Mouse (Mus musculus) central nervous system, embryonic 11.5 days (tissue): ENCODE measurements around the gene Duox1. TPM values are rescaled to one million over a fixed set of nuclear protein-coding genes. Genes with fewer than 3 reads are reported as not detected.

Experiments
- polyA plus RNA-seq: library from polyadenylated mRNA; depleted of rRNA; stranded (reverse); fragments of >200 nt; gene quantifications from 2 replicates; pipeline ENCODE4 v1.2.3, GENCODE M21; 2012; rRNA removed

Gene Duox1
- 0.02 and 0.04 TPM in 2 replicates for polyA plus RNA-seq

DNA sequence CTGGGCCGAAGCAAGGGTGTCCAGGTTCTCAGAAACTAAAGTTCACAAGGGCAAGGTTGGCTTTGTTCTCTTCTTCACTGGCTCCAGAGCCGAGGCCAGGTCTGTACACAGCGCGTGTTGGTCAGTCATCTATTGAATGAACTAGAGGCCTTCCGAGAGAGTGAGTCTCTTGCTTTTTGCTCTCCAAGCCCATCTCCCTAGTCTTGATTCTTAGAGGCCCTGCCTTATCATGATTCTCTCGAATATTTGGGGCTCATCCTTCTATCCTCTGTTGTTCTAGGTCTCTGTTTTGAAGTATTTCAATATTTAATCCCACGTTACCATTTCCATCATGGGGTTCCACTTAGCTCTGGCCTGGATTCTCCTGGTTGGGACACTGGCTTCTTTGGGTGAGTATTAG, at the start of gene Duox1:
Duox1 (plus strand) TSS at position 301 of the 400 bp plus-strand sequence.

DNA sequence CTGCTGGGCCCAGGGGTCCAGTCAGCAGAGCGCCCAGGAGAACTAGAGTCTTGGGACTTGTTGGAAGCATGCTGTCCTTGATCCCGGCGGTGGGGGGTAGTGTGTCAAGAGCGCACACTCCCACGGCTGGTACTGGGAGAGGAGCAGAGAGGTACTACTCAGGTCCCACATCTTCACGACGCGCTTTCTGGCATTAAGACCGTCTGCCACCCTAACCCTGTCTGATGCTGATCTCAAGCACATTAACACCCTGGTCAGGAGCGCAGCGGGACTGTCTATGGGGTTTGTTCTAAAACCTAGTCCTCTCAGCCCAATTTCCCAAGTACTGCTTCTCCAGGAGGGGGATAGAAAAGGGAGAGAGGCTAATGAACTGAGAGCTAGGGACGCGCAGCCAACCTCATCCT, 17.4 kb upstream of the Duox1 start, which contains the start of gene Duox2:
Duox2 (minus strand) TSS at position 354 of the 404 bp plus-strand sequence.

DNA sequence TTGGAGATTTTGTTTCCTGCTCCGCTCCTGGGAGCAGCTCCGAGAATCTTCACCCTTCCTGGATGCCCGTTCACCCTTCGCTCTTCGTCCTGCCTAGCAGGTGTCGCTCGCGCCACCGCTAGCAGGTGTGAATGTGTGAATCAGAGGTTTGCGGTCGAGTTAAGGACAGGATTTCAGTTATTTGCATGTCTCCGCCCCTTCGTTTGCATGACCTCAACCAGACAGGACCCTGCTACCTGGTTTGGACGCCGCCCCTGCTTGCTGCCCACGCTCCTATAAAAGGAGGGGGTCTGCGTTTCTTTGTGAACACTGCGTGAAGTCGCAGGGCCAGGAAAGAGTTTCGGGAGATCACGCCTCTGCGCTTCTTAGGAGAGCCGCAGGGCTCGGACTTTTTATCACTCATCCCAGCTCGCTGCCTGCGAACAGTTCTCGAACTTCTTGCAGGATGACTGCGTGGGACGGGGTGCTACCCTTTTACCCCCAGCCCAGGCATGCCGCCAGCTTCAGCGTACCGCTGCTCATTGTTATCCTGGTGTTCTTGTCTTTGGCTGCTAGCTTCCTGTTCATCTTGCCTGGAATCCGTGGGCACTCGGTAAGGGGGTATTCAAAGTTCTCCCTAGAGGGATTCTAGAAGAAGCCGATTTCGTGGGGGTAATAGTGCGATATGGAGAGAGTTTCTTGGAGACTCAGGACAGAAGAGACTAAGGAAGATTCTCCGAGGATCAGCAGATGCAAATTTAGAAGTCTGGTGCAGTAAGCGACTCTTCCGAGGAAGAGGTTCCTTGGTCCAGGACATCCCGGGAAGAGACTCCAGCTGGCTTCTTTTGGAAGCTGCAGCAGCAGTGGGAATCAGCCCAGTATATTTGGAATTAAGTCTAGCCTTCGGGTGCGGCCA, 16.6 kb upstream of the Duox1 start, which contains the start of gene Duoxa2:
Duoxa2 (plus strand) TSS at position 305 of the 895 bp plus-strand sequence.

DNA sequence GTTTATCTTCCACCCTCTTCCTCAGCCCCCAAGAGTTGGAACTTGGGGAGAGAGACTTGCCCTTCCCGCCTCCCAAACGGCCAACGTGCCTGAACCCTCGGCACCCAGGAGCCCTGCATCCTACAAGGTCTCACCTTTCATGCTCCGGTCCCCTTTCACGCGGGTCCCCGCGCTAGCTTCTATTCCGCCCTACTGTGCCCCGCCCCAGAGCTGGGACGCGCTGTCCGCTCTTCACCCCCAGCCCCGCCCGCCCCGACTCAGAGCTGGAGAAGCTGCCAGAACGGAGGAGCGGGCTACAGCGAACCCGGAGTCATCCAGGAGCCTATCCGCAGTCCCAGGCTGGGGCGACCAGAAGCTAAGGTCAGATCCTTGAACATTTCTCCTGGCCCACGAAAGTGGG, 1.9 kb upstream of the Duox1 start, which contains the start of gene Duoxa1:
Duoxa1 (minus strand) TSS at position 195 of the 400 bp plus-strand sequence.

DNA sequence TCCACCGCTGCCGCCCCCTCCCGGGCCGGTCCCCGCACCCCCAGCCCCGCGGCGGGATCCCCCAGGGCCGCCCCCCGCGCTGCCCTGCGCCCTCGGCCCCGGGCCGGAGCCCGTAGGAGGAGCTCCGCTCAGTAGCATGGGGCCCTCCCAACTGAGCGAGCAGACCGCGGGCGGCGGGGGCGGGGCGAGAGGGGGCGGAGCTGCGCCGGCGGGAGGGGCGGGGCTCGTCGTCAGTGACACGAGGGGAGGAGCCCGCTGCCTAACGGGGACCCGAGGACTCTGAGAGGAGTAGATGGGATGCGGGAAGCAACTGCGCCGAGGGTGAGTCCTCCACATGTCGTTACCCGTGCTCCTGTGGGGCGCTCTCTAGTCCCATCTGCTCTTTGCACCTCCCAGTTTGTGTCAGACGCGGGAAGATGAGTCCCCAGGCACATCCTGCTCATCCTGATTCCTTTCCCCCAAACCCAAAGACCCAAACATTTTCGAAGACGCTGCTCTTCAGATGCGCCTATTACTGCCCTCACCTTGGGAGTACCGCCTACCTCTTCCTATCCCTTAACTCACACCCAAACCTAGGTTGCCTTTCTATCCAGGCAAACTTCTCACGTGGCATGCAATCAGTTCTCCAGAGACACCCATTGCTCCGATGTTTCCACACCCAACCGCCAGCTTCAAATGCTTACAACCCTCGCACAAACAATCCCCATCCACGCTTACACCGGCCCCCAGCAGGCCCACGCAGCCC, 53.7 kb downstream of the Duox1 start, which contains the start of gene Shf:
Shf (minus strand) TSS at position 168 of the 745 bp plus-strand sequence.

Other genes starting within 250 kb of the Duox1 start
- gene Spg11, start 197.3 kb upstream of the Duox1 start, polyA plus RNA-seq, result 12.0 and 12.7 TPM in 2 replicates
- gene B2m, start 168.0 kb upstream of the Duox1 start, polyA plus RNA-seq, result 42.6 and 81.9 TPM in 2 replicates
- 0.11 and 0.13 TPM in 2 replicates for gene Trim69, start 155.0 kb upstream of the Duox1 start, polyA plus RNA-seq
- 0.02 TPM in 1 of 2 replicates, not detected in the other for gene Patl2, start 129.5 kb upstream of the Duox1 start, polyA plus RNA-seq
- gene Terb2, start 129.4 kb upstream of the Duox1 start, polyA plus RNA-seq, result not detected in 2 replicates
- gene Sord, start 80.9 kb upstream of the Duox1 start, polyA plus RNA-seq, result 16.9 and 23.1 TPM in 2 replicates
- 0.02 TPM in 2 replicates for gene Duox2, start 17.2 kb upstream of the Duox1 start, polyA plus RNA-seq
- gene Duoxa2, start 16.8 kb upstream of the Duox1 start, polyA plus RNA-seq, result 0.04 TPM in 1 of 2 replicates, not detected in the other
- 0.10 and 0.16 TPM in 2 replicates for gene Duoxa1, start 1.9 kb upstream of the Duox1 start, polyA plus RNA-seq
- gene Shf, start 53.5 kb downstream of the Duox1 start, polyA plus RNA-seq, result 41.1 and 62.7 TPM in 2 replicates
- 0.11 and 0.12 TPM in 2 replicates for gene Slc28a2, start 110.8 kb downstream of the Duox1 start, polyA plus RNA-seq
- not detected in 2 replicates for gene Gm14085, start 169.3 kb downstream of the Duox1 start, polyA plus RNA-seq